Mouse (Mus musculus) megakaryocyte-erythroid progenitor cell, adult 5-6 weeks (primary cell): ENCODE results near the gene Slc5a12. TPM values are rescaled to one million over a fixed set of nuclear protein-coding genes. Genes with fewer than 3 reads are reported as not detected.

ENCODE experiments used
- ATAC-seq: replicated peaks from 2 replicates; pipeline ENCODE4 v1.8.0; 2016; ENCODE audit warnings: mild to moderate bottlenecking, inconsistent platforms; ENCODE audit not compliant: severe bottlenecking, poor library complexity, low FRiP score, low TSS enrichment
- total RNA-seq, 2 experiments: library from RNA; stranded (forward) in 1 of 2; stranded (reverse) in 1 of 2; fragments of 200-1000, 215-1000 nt in 1 of 2; fragments of >200 nt in 1 of 2; fragmentation: Nextera tagmentation in 1 of 2; gene quantifications; 2 replicates each; pipeline ENCODE4 v1.2.3; 2014 to 2017

The Slc5a12 gene
- total RNA-seq (2014; fragmentation: Nextera tagmentation) (not detected in 2 replicates), total RNA-seq (2017) (not detected in 2 replicates)

- no peak for ATAC-seq
Measured at GRCm38 (mm10) chr2:110596932-110597331, at the start of gene Slc5a12. TSS of gene Slc5a12 (plus strand) at chr2:110597298.

DNA sequence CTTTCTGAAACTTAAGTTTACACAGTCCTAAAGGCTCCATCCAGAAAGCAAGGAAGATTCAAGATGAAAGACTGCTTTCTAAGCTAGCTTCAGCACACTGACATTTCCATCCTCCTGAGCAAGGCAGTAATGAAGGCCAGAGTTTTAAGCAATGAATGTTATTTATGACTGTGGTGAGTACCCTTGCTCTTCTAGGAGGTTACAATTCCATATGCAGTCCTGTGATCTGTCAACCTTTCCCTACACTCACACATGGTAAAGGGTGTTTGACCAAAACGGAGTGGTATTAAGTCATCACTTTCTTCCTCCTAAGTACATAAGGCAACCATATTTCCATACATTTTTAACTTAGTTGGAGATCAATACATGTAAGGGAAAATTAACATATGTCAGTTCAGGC is 41.0 kb upstream of the Slc5a12 start:
- no peak for ATAC-seq

GRCm38 (mm10) chr2:110562621-110563020 is 34.5 kb upstream of the Slc5a12 start:
- ATAC-seq = no peak

DNA sequence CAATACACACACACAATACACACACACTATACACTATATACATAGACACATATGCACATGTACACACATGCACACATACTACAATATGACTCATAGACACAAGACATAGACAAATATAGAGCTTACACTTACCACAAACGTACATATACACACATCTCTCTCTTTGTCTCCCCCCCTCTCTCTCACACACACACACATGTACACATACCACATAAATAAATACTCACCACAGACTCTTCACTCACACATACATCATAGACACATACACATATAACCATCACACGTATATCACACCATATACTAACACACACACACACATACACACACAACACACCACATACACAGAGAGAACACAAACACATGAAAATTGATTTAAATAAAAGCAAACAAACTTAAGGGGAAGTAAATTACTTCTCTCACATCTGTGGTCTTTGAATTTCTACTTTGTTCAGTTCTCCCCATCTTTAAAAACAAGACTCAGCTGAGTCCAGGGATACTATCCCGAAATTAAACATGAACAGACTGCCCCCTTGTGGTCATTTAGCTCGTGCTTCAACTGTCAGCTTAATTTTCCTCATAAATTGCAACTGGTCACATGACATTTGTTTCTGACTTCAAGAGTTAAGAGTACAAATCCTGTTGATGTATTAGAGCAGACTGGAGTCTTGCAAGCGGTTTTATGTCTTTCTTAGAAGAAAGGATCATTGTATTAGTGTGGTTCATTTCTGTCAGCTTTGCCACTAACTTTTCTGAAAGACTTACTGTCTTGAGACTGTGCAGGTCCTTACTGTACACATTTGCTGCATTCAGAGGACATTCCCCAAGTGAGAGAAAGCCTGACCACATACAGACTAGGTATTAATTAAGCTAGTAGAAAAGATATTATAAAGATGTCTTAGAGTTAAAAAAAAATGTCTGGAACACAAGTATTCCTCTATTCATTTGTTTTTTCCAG is 32.1 kb upstream of the Slc5a12 start:
- ATAC-seq = peak; percentile 61; the same call in 1 of the 2 replicates

DNA sequence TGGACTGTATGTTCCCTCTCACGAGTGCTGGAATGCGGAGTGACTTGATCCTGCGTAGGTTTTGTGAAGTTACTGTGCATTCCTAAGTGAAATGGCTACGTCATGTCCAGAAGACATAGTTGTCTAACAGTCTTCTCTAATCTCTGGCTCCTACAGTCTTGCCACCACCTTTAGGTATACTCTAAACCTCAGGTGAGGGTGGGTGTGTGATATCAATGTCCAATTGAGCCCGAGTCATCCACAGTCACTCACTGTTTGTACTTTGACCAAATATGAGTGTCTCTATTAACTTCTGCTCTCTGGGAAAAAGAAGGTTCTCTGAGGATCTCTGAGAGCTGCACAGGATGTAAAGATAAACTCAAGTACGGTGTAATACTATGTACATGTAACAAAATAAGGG is 10.4 kb upstream of the Slc5a12 start:
- ATAC-seq = no peak

DNA sequence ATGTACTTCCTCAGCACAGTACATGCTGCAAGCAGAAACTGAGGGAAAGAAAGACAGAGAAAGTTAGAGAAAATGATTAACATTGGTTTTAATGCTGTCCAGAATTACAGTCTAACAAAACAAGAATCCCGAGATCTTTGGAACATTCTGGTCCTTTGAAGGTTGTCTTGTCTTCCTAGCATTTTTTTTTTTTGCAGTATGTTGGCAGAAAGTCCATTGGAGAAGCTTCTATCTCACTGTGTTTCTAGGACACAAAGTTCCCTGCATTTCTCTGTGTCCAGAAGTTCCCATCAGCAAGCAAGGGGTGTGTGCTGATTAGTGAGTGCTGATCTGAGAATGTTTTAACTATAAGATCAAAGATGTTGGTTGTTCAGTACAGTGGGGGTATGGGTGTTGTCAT is 7.1 kb upstream of the Slc5a12 start:
- no peak for ATAC-seq

DNA sequence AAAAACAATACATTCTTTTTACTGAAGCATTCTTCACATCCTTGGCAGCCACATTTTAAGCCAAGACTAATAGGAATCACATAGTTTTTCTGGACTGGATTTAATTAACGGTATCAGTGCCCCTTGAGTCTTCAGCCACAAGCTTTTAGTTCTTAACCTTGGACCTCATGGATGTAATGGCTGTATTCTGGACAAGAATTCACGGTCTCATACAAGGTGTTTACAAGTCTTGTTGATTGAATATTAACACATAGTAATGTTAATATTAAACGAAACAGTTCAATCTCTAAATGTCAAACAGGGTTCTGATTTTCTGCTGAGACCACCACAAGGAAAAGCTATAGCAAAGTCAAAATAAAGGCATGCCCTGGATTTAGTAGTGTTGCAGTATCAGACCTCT is 4.8 kb upstream of the Slc5a12 start:
- no peak for ATAC-seq

DNA sequence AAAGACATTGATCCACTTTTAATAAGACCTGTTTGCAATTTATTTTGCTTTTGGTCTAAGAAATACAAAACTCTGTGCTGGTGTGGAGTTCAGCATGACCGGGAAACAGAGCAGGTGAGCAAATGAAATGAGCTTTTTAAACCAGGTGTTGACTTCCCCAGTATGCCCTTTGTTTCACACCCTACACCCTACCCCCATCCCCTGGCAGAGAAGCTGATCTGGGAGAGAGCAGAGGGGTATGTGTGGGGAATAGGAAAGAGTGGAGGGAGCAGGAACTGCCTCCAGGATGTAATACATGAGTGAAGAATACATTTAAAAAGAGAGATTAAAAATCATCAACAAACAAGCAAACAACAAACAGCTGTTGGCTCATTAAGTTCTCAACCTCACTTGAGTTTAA is 47.3 kb downstream of the Slc5a12 start:
- no peak for ATAC-seq

DNA sequence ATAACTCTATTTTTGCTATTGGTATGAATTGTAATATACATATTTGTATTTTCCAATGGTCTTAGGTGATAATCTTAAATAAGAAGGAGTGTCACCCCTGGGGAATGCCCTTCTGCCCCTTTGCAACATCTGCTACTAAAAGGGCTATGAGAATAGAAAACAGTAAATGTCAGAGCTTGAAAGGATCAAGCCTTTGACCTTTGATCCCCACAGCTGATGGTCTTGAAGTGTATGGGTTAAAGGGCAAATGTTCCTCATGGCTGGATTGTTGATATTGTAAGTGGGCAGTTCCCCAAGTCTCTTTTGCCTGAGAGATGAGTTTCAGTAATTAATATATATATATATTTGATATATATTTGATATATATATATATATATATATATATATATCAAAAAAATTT is 47.7 kb downstream of the Slc5a12 start:
- ATAC-seq = no peak

DNA sequence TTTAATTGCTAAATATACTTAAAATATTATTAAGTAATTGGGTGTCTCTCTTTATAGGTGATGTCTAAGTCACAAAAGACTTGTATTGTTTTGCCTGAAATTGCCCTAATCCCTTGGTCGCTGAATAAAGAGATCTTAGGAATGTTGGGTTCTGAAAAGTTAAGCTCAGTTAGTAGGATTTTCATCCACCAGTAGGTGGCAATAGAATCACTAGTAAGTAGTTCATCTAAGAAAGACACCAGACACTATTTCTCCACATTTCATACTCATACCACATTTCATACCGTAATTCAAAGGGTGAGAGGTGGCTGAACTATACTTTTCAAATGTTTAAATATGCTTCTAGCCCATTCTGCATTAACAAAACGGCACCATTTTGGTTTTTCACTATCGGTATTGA is 66.2 kb downstream of the Slc5a12 start:
- ATAC-seq = no peak

- no peak for ATAC-seq
Measured at GRCm38 (mm10) chr2:110671071-110671624, 74.0 kb downstream of the Slc5a12 start.

Other genes with a start within 250 kb of the Slc5a12 start
- not detected in 2 replicates for gene Fibin, start 234.1 kb upstream of the Slc5a12 start, total RNA-seq (2014; fragmentation: Nextera tagmentation)
- gene Fibin, start 234.1 kb upstream of the Slc5a12 start, total RNA-seq (2017) = not detected in 2 replicates
- not detected in 2 replicates for gene Muc15, start 124.0 kb downstream of the Slc5a12 start, total RNA-seq (2014; fragmentation: Nextera tagmentation)
- not detected in 2 replicates for gene Muc15, start 124.0 kb downstream of the Slc5a12 start, total RNA-seq (2017)